Mouse (Mus musculus): ENCODE results near the gene Slc30a1.

The Slc30a1 gene

GRCm38 (mm10) chr1:191906571-191907430 lies at the start of gene Slc30a1:
Gene Slc30a1, plus strand, starts transcription at chr1:191906767.
- peak; percentile 82 for DNase-seq (ENCODE audit: low read depth, low spot score)

GRCm38 (mm10) chr1:191856886-191857651 lies 49.5 kb upstream of the Slc30a1 start:
- DNase-seq (ENCODE audit: low read depth, low spot score), result no peak

GRCm38 (mm10) chr1:191858136-191858535 lies 48.4 kb upstream of the Slc30a1 start:
- no peak for DNase-seq (ENCODE audit: low read depth, low spot score)

- DNase-seq (ENCODE audit: low read depth, low spot score), result no peak
Measured at GRCm38 (mm10) chr1:191859847-191860246, 46.7 kb upstream of the Slc30a1 start.

- DNase-seq (ENCODE audit: low read depth, low spot score), result no peak
Measured at GRCm38 (mm10) chr1:191861247-191861646, 45.3 kb upstream of the Slc30a1 start.

- DNase-seq (ENCODE audit: low read depth, low spot score), result no peak
Measured at GRCm38 (mm10) chr1:191863833-191864550, 42.6 kb upstream of the Slc30a1 start.

GRCm38 (mm10) chr1:191864551-191865027 lies 42.0 kb upstream of the Slc30a1 start:
- no peak for DNase-seq (ENCODE audit: low read depth, low spot score)

- DNase-seq (ENCODE audit: low read depth, low spot score), result no peak
Measured at GRCm38 (mm10) chr1:191872076-191872710, 34.4 kb upstream of the Slc30a1 start.

- no peak for DNase-seq (ENCODE audit: low read depth, low spot score)
Measured at GRCm38 (mm10) chr1:191875006-191875405, 31.6 kb upstream of the Slc30a1 start.

GRCm38 (mm10) chr1:191875683-191876305 lies 30.8 kb upstream of the Slc30a1 start:
- DNase-seq (ENCODE audit: low read depth, low spot score), result no peak

GRCm38 (mm10) chr1:191877681-191878080 lies 28.9 kb upstream of the Slc30a1 start:
- no peak for DNase-seq (ENCODE audit: low read depth, low spot score)

GRCm38 (mm10) chr1:191878518-191878921 lies 28.0 kb upstream of the Slc30a1 start:
- no peak for DNase-seq (ENCODE audit: low read depth, low spot score)

GRCm38 (mm10) chr1:191880247-191880646 lies 26.3 kb upstream of the Slc30a1 start:
- DNase-seq (ENCODE audit: low read depth, low spot score), result no peak

GRCm38 (mm10) chr1:191880921-191881609 lies 25.5 kb upstream of the Slc30a1 start:
- DNase-seq (ENCODE audit: low read depth, low spot score), result no peak

GRCm38 (mm10) chr1:191881663-191882062 lies 24.9 kb upstream of the Slc30a1 start:
- DNase-seq (ENCODE audit: low read depth, low spot score), result no peak

- DNase-seq (ENCODE audit: low read depth, low spot score), result no peak
Measured at GRCm38 (mm10) chr1:191882474-191883206, 23.9 kb upstream of the Slc30a1 start.

- DNase-seq (ENCODE audit: low read depth, low spot score), result no peak
Measured at GRCm38 (mm10) chr1:191883654-191884053, 22.9 kb upstream of the Slc30a1 start.

GRCm38 (mm10) chr1:191891912-191892311 lies 14.7 kb upstream of the Slc30a1 start:
- no peak for DNase-seq (ENCODE audit: low read depth, low spot score)

GRCm38 (mm10) chr1:191894386-191894785 lies 12.2 kb upstream of the Slc30a1 start:
- DNase-seq (ENCODE audit: low read depth, low spot score), result no peak

GRCm38 (mm10) chr1:191894857-191895256 lies 11.7 kb upstream of the Slc30a1 start:
- no peak for DNase-seq (ENCODE audit: low read depth, low spot score)

Data from WW6 (cell line).